Mouse (Mus musculus) layer of hippocampus, adult 9-10 months (tissue): ENCODE measurements around the gene Setd1b.
A peak's percentile ranks its signal among the peaks of the same experiment; 100 is the strongest.
"Not testable (repeated sequence)": the region's sequence is repeated elsewhere in the genome, so short reads cannot be mapped to it uniquely, and the experiment has no call there.

Source experiments
- DNase-seq: peaks from one replicate; pipeline ENCODE4 v3.0.0; 2022; ENCODE audit warnings: low spot score

Setd1b gene

DNA sequence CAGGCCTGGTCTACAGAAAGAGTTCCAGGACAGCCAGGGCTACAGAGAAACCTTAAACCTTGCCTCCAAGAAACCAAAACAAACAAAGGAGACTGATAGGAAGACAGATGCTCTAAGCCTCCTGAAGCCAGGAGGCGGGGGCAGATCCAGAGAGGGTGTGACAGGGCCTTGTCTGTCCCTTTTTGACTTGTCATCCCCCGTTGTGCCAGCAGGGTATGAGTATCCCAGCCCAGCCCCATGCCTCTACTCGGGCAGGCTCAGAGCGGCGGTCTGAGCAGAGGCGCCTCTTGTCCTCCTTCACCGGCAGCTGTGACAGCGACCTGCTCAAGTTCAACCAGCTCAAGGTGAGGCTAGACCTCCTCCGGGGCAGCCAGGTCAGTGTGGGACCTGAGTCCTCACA lies 20.9 kb downstream of the Setd1b start:
- DNase-seq: no peak

DNA sequence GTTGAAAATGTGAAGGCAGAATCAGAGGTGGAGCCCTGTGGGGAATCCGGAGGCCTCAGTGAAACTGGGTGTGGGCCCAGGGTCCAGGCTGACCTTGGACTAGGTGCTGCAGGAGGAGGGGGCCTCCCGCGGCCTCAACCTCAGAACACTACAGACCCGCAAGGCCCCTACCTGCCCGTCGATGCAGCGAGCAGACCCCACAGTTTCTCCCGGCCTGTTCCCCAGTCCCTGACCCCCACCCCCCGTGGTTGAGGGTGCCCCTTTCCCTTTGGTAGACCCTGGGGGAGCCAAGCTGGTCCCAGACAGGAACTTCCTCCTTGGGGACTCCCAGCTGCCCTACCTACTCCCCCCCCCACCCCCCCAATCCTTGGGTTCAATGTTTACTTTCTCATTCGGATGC lies 24.4 kb downstream of the Setd1b start:
- no peak for DNase-seq

DNA sequence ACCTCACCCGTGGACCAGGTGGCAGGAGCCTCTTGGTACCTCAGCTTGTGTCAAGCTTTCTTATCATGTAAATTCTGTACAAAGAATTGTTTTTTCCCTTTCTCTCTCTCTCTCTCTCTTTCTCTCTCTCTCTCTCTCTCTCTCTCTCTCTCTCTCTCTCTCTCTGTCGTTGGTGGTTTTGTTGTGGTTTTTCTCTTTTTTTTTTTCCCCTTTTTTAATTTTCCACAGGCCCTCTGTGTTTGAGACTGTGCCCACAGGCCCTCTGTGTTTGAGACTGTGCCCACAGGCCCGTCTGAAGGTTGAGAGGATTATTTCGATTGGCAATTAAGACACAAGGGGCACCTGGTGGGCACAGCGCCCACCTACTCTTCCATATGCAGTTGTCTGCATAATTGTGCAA lies 25.6 kb downstream of the Setd1b start:
- DNase-seq: no peak

- no peak for DNase-seq
Observed at GRCm38 (mm10) chr5:123169284-123169683, 27.3 kb downstream of the Setd1b start, which contains the start of gene Psmd9. Psmd9 (plus strand) TSS chr5:123169413.

DNA sequence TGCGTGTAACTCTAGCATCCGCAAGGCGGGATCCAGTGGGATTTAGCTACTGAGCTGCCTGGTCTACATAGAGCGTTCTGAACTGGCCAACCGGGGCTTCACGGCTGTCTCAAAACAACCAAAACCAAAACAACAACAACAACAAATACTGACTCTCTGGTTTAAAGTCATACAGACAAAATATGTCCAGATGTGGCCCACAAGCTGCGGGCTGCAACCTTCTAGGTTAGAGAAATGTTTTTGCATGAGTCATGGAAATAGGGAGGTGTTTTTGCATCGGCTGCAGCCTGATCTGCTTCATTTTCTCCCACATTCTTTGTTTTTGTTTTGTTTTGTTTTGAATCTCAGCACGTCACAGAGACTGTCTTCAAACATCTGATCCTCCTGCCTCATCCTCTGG lies 28.4 kb downstream of the Setd1b start:
- DNase-seq: no peak

- DNase-seq: peak; percentile 55
Observed at GRCm38 (mm10) chr5:123171646-123172350, 29.8 kb downstream of the Setd1b start.

GRCm38 (mm10) chr5:123178792-123179191 lies 36.8 kb downstream of the Setd1b start:
- no peak for DNase-seq

GRCm38 (mm10) chr5:123180390-123180789 lies 38.4 kb downstream of the Setd1b start:
- no peak for DNase-seq

DNA sequence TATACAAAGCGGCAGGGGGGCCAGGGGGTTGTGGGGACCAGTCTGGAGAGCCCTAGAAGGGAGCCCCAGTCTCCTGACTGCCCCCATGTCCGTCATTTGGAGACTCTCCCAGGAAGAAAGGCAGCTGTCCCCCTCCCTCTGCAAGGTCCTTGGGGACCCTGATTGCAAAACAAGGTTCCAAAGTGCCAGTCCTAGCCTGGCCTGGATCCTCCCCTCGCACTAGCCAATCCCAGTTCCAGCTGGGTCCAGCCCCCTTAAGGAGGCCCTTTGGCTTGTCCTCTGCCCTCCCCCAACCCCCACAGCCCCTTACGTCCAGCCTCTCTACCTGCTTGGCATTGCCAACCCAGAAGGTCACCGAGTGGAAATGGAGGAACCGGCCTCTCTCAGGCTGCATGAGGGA lies 39.5 kb downstream of the Setd1b start:
- no peak for DNase-seq

DNA sequence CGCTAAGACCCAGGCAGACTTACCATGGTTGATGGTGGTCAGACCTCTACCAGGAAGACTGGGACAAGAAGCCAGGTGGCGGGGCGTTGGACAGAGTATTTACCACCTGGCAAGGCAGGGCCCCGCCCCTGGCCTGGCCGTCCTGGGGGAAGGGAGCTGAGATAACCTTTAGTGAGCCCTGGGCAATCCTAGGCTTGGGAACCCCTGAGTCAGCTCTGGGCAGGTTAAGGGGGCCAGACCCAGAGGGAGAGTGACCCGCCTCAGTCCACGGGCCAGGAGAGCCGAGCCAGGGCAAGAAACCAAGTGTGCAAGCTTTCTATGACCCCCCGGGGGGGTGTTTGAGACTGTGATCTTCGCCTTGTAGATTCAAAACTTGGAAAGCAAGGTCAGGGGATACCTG lies 40.7 kb downstream of the Setd1b start, which contains the start of gene Hpd:
Gene Hpd (minus strand): TSS at position 77 of the 400 bp plus-strand sequence.
- DNase-seq: no peak

GRCm38 (mm10) chr5:123185966-123186365 lies 44.0 kb downstream of the Setd1b start:
- DNase-seq: no peak

GRCm38 (mm10) chr5:123187306-123187705 lies 45.3 kb downstream of the Setd1b start:
- no peak for DNase-seq

DNA sequence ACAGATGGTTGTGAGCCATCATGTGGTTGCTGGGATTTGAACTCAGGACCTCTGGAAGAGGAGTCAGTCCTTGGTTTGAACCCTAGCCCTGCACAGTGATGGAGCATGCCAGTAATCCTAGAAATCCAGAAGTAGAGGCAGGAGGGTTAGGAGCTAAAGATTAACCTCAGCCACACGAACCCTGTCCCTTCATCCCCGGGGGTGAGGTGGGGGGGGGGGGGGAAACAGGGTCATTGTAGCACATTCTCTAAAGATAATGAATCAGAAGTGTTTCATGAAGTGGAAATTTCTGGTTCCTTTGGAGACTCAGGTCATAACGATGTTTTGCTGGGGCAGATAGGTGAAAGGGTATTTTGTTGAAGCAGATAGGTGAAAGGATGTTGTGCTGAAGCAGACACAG lies 48.9 kb downstream of the Setd1b start:
- no peak for DNase-seq

- no peak for DNase-seq
Observed at GRCm38 (mm10) chr5:123191427-123191826, 49.4 kb downstream of the Setd1b start.

DNA sequence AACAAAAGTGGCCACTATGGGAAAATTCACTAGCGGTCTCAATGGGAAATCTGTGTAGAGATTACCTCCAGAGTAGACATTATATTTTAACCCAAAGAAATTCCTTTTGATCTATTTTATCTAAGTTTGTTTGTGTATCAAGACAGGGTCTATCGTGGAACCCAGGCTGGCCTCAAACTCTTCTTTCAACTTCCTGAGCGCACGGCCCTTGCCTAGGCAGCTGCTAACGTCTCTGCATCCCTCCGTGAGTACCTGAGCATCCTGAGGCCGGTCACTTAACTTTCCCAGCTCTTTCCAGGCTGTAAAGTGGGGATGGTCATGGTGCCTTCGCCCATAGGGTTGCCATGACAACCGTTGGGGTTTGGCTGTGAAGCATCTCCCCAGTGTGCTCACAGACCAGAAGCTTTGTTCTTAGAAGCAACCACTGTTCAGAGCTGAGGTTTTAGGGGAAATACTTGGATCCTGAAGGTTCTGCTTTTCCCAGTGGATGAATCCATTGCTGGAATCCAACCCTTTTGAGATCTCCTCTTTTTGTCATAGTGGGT lies 50.7 kb downstream of the Setd1b start:
- no peak for DNase-seq

DNA sequence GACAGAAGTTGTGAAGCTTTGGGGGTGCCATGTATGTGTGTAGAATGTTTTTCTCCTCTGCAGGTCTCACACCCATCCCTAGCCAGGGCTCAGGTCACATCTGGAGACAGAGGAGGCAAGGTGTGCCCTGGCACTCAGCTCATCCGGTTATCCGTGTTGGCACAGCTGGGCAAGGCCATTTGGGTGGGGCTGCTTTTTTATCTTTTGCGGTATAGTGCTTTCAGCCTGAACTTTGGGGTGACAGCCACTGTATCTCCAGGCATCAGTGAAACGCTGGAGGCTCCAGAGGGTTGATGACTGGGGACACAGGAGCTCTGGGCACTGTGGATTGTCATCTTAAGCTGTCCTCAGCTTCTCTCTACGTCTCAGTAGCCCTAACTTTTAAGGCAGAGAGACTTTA lies 51.4 kb downstream of the Setd1b start:
- DNase-seq: no peak

GRCm38 (mm10) chr5:123194856-123195255 lies 52.9 kb downstream of the Setd1b start:
- no peak for DNase-seq

GRCm38 (mm10) chr5:123195500-123196000 lies 53.6 kb downstream of the Setd1b start:
- DNase-seq: no peak

DNA sequence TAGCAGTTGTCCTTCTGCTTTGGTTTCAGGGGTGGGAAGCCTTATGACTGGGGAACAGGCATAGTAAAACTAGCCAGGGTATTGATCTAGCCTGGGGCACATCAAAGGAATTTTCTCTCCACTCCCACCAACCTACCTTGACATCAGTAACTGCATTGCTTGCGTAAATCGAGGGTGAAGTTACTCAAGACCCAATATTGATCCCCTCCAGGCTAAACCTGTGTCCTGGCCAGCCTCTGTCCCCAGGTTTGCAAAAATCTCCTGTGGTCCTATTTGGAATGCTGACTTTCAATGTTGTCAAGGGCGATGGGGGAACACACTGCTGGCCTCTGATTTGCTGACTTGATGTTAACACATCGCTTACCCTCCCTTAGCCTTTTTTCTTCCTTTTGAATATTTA lies 54.8 kb downstream of the Setd1b start:
- no peak for DNase-seq

- no peak for DNase-seq
Observed at GRCm38 (mm10) chr5:123198523-123198922, 56.5 kb downstream of the Setd1b start.

GRCm38 (mm10) chr5:123200816-123201522 lies 59.0 kb downstream of the Setd1b start:
- not testable (repeated sequence) for DNase-seq

- DNase-seq: no peak
Observed at GRCm38 (mm10) chr5:123201523-123201892, 59.5 kb downstream of the Setd1b start.

GRCm38 (mm10) chr5:123201987-123202386 lies 60.0 kb downstream of the Setd1b start:
- no peak for DNase-seq
